Mouse (Mus musculus): ENCODE measurements around the gene Mcm6.

The Mcm6 gene

DNA sequence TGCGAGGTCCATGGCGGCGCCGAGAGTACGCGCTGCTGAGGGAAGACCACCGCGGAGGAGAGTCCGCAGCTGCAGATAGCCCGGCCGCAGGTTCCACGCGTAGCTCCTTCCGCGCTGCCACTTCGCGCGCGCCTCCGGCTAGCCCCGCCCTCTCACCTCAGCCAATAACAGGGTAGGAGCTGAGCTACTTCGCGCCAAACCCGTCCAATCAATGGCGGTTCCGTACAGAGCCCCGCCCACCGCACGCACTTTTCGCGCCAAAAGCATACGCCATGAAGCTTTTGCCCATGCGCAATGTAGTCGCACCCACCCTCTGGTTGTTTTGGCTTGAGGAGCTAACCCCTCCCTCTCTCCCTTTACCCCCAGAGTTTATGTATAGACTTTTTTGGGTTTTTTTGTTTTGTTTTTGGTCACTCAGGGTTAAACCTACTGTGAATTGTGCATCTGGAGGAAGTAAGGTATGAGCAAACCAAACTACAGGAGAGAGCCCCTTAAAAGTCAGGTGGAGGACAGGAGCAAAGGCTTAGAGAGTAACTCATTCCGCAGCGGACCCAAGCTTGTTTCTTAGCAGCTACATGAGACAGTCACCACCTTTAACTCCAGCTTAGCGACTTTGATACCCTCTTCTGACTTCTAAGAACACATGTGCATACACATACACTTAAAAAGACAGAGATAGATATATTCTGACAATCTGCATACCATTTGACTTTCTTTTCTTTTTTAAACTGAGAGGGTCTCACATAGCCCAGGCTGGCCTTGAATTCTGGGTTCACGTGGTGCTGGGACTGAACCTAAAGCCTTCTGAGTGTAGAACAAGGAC, at the start of gene Mcm6:
Gene Mcm6 (minus strand): TSS at position 111 of the 823 bp plus-strand sequence.
- DNase-seq (ENCODE audit: low spot score in 2 of 2), result peak; percentile 97

- DNase-seq (ENCODE audit: low spot score in 2 of 2), result no peak
These were observed 47.4 kb upstream of the Mcm6 start for GRCm38 (mm10) chr1:128406846-128407245.

GRCm38 (mm10) chr1:128405675-128406074, 46.2 kb upstream of the Mcm6 start:
- DNase-seq (ENCODE audit: low spot score in 2 of 2), result no peak

DNA sequence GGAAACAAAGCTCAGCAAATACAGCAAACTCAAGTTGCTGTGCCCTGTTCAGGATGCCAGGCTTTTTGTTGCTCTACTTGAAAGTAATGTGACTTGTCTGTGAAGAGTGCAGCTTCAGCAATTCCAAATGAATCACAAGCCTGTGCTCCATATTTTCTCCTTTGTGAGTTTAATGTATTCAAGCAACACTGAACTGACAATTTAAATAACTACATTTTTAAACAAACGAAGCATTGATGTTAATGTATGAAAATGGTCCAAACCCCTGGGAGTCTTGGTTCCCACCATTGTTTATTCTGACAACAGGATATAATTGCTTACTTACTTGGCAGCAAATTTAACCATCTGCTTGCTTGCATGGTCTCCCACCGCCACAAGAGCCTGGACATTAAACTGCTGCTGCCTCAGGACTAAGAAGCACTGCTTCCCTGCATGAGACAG, 45.6 kb upstream of the Mcm6 start:
- DNase-seq (ENCODE audit: low spot score in 2 of 2), result peak in 1 of 2 experiments; percentile 44

GRCm38 (mm10) chr1:128400926-128401325, 41.5 kb upstream of the Mcm6 start:
- no peak for DNase-seq (ENCODE audit: low spot score in 2 of 2)

DNA sequence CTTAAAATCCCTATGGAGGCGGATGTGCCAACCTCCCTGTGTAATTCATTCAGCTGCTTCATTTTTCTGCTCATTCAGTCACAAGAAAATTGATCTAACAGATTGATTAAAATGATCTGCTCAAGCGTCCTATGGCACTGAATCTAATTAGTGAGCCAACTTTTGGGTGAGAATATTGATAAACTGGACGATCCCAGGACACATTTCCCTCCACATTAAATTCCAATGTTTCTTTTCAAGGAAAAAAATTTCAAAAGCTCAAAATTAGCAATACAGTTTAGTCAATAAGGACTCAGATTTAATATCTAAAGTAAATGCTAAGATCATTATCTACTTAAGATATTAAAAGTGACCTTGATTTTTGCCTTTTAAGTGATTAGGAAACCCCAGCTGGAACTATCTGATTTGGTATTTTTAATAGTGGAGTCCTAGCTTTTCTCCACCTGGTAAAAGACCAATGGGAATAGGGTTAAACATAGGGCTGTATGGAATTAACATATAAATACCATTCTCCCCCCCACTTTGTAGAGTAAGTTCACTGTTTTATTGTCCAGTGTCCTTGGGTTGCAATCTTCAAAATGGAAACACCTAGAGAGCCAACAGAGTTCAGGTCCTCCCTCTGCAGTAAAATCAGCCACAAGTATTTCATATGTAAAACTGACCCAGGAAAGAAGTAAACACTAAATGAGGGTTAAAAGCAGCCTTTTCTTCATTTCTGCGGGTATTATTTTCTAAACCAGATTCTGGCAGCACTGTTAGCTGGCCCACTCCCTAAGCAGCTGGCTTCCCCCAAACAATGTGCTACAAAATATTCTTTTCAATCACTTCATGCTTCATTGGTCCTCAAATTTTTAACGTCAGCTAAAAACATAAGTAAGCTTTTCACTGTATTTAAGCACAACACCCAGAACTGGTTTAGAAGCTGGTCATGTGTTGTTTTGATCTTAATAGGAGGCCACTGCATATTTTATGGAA, 40.8 kb upstream of the Mcm6 start:
- DNase-seq (ENCODE audit: low spot score in 2 of 2), result no peak

- no peak for DNase-seq (ENCODE audit: low spot score in 2 of 2)
These were observed 39.4 kb upstream of the Mcm6 start for GRCm38 (mm10) chr1:128398738-128399445.

GRCm38 (mm10) chr1:128394657-128395056, 35.2 kb upstream of the Mcm6 start:
- DNase-seq (ENCODE audit: low spot score in 2 of 2), result no peak

GRCm38 (mm10) chr1:128392382-128392781, 32.9 kb upstream of the Mcm6 start:
- no peak for DNase-seq (ENCODE audit: low spot score in 2 of 2)

DNA sequence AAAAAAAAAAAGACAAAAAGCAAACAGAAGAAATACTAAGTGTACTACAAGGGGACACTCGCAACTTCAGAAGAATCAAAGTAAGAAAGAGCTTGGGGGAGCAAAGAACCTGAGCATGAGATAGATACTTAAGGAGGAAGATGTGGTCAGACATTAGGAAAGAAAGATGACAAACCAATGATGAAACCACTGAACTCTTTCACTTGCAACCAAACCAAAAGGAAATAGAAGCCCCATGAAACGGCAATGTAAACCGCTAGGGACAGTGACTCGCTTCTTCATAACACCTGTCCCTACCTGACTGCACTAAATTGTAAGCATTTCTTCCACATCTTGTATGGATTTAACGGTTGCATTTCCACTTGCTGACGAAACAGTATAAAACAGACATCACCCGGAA, 27.0 kb upstream of the Mcm6 start:
- DNase-seq (ENCODE audit: low spot score in 2 of 2), result no peak

DNA sequence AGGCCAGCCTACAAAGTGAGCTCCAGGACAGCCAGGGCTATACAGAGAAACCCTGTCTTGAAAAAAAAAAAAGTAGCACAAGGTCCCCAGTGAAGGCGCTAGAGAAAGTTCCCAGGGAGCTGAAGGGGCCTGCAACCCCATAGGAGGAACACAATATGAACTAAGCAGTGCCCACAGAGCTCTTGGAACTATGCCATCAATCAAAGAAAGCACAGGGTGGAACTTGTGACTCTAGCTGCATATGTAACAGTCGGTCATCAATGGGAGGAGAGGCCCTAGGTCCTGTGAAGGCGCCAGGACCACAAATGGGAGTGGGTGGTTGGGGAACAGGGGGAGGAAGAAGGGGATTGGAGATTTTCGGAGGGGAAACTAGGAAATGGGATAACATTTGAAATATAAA, 17.4 kb upstream of the Mcm6 start:
- DNase-seq (ENCODE audit: low spot score in 2 of 2), result no peak

- DNase-seq (ENCODE audit: low spot score in 2 of 2), result no peak
These were observed 12.8 kb upstream of the Mcm6 start for GRCm38 (mm10) chr1:128372143-128372860.

DNA sequence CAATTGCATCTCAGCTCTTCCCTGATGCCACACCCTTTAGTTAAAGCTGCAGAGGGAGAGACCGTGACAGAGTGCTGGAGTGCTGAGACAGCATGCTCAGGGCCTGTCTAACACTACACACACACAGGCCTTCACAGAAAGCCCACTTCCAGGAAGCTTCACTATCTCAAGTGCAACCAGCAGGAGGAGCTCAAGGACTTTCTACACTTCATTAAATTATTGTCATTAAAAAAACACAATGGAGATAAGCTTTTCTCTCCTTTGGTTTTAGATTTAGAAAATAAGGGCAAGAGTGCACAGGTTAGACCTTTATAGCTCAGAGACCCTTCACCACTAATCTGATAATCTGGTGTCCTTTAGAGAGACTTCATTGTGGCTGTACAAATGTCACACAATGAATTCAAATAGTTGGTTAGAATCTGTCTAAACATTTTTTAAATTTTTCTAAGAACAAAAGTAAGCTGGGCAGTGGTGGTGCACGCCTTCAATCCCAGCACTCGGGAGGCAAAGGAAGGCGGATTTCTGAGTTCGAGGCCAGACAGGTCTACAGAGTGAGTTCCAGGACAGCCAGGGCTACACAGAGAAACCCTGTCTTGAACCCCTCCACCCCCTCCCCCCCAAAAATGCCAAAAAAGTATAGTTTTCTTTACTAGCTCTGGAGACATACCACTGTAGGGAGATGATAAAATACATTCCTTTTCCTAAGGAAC, 9.4 kb upstream of the Mcm6 start:
- peak; percentile 53 to 74 for DNase-seq (ENCODE audit: low spot score in 2 of 2)

GRCm38 (mm10) chr1:128360601-128361000, 1.1 kb upstream of the Mcm6 start:
- peak; percentile 58 to 75 for DNase-seq (ENCODE audit: low spot score in 2 of 2)

DNA sequence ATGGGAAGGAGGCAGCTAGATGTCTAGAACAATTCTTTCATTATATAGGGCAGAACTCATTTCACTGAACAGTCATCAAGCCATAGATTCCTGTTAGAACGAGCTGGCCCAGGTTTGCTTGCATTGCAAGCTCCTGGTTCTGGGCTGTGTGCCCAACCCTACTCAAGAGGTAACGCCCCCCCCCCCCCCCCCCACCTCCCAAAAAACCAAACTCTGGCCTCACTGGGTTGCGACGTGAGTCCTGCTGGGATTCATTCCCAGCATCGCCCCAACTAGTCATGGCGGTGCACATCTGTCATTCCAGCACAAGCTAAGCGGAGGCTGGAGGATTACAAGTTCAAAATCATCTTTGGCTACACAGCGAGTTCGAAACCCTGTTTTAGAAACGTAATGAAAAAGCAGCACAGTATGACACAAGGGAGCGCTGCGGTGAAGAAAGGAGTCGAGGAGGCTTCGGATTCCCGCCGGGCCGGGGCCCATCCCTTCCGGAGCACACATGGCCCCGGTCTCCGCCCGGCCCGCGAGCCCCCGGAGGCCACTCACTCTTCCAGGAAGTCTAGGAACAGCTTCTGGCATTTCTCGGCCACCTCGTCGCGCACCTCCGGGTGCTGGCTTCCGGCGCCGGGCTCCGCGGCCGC, 429 bp downstream of the Mcm6 start:
- DNase-seq (ENCODE audit: low spot score in 2 of 2), result peak; percentile 25 to 32

DNA sequence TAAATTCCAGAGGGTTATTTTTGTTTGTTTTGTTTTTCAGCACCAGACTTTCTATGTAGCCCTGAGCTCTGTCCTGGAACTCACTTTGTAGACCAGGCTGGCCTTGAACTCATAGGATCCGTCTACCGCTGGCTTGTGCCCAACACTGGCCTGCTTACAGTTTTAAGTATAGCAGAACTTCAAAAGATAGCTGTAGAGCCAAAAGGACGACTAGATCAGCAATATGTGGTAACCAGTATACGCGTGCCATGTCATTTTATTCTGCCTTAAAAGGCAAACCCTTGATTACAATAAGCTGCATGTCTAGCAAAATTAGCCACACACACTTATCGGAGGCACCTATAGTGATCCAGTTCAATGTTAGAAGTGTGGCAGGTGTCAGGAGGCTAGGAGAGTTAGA, 1.2 kb downstream of the Mcm6 start:
- no peak for DNase-seq (ENCODE audit: low spot score in 2 of 2)

GRCm38 (mm10) chr1:128357452-128357851, 2.0 kb downstream of the Mcm6 start:
- DNase-seq (ENCODE audit: low spot score in 2 of 2), result no peak

DNA sequence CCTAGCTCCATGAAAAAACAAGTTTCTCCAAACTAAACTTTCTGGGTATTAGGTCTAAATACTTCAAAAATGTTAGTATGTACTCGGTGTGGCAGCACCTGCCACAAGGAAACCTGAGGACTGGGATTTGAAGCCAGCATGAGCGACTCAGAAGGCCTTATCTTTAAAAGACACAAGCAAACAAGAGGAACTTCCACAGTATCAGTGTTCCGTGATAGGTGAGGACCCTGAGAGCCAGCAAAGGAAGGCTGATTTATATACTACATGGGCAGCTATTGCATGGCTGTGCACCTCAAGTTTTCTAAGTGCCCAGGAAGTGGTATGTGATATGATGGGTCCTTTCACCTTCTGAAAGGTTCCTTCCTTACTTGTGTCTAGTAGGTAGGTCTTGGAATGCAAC, 6.4 kb downstream of the Mcm6 start:
- DNase-seq (ENCODE audit: low spot score in 2 of 2), result no peak

GRCm38 (mm10) chr1:128344232-128344631, 15.2 kb downstream of the Mcm6 start:
- no peak for DNase-seq (ENCODE audit: low spot score in 2 of 2)

- DNase-seq (ENCODE audit: low spot score in 2 of 2), result no peak
These were observed 21.6 kb downstream of the Mcm6 start for GRCm38 (mm10) chr1:128337708-128338320.

Data from right cerebral cortex, postnatal 10 days (tissue).